Mouse (Mus musculus) ES-Bruce4 (cell line): ENCODE results near the gene Ccdc177. TPM values are rescaled to one million over a fixed set of nuclear protein-coding genes. Genes with fewer than 3 reads are reported as not detected.
A peak's percentile ranks its signal among the peaks of the same experiment; 100 is the strongest.

ENCODE experiments used
- H3K27ac ChIP-seq: 2 replicates; pipeline ENCODE4 v1.5.1; 2012; ENCODE audit warnings: low read length, inconsistent platforms; ENCODE audit not compliant: insufficient read depth
- H3K27me3 ChIP-seq: 2 replicates; pipeline ENCODE4 v1.6.1; 2012; ENCODE audit warnings: mild to moderate bottlenecking, low read length, inconsistent platforms; ENCODE audit not compliant: control insufficient read depth, poor library complexity, insufficient read depth, severe bottlenecking
- H3K36me3 ChIP-seq: 2 replicates; pipeline ENCODE4 v1.6.1; 2012; ENCODE audit warnings: inconsistent platforms, mild to moderate bottlenecking, low read length, moderate library complexity; ENCODE audit not compliant: control insufficient read depth, poor library complexity, insufficient read depth, severe bottlenecking
- H3K4me1 ChIP-seq: one replicate; pipeline ENCODE4 v1.8.1; 2011; ENCODE audit warnings: low read length; ENCODE audit not compliant: control insufficient read depth, insufficient read depth
- H3K4me3 ChIP-seq: 2 replicates; pipeline ENCODE4 v1.5.1; 2011; ENCODE audit warnings: low read depth, mild to moderate bottlenecking, low read length
- H3K9ac ChIP-seq: 2 replicates; pipeline ENCODE4 v1.6.1; 2012; ENCODE audit warnings: low read depth, mild to moderate bottlenecking, inconsistent platforms; ENCODE audit not compliant: poor library complexity, severe bottlenecking
- H3K9me3 ChIP-seq: replicated peaks from 2 replicates; pipeline ENCODE4 v1.6.1; 2012; ENCODE audit warnings: mild to moderate bottlenecking, low read length, inconsistent platforms; ENCODE audit not compliant: control insufficient read depth, poor library complexity, insufficient read depth, severe bottlenecking
- CTCF ChIP-seq: IDR thresholded peaks from one replicate; pipeline ENCODE4 v1.8.1; 2011; ENCODE audit warnings: low read depth, low read length
- EP300 ChIP-seq: IDR thresholded peaks from 2 replicates; pipeline ENCODE4 v1.6.1; 2011; ENCODE audit warnings: low read depth, low read length; ENCODE audit not compliant: insufficient read depth
- POLR2A ChIP-seq: IDR thresholded peaks from one replicate; pipeline ENCODE4 v1.8.1; 2011; ENCODE audit warnings: low read length; ENCODE audit not compliant: insufficient read depth
- polyA plus RNA-seq: library from polyadenylated mRNA; stranded (reverse); fragments of >200 nt; gene quantifications from 2 replicates; pipeline ENCODE4 v1.2.4, GENCODE M21; 2011; ENCODE audit warnings: low read depth; ENCODE audit not compliant: missing spikeins, insufficient read depth, insufficient read length

The Ccdc177 gene
- polyA plus RNA-seq, 1 experiment: not detected

DNA sequence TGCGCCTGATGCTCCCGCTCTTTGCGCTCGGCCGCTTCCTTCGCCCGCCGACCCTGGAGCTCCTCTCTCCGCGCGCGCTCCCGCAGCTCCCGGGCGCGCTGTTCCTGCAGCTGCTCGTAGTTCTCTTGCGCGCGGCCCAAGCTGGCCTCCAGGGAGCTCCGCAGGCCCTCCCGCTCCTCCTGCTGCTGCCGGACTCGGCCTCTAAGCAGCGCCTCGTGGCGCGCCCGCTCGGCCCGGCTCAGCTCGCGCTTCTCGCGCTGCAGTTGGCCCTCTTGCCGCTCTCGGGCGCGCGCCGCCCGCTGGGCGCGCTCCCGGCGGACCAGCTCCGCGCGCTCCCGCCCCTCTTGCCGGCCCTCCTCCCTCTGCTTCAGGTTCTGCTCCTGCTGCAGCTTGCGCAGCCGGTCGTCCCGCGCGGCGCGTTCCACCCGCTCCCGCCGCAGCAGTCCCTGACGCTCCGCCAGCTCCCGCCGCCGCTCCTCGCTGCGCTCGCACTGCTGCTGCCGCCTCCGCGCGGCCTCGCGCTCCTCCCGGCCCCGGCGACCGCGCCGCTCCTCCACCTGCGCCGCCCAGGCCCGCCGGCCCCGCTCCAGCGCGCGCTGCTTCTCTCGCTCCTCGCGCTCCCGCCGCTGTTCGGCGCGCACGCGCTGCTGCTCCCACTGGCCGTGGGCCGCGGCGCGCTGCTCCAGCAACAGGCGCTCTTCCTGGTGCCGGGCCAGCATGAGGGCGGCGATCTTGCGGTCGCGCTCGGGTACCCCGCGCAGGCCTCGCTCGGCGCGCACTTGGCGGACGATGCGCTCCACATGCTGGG lies 2.5 kb downstream of the Ccdc177 start:
- H3K9ac ChIP-seq: peak overlapping the region; percentile 74
- H3K27ac ChIP-seq: no peak overlapping the region
- peaks cover 28% of the 10 kb centered on the region for H3K27me3 ChIP-seq
- no peaks in the 10 kb centered on the region for H3K4me1 ChIP-seq
- peak overlapping the region; percentile 62 for H3K4me3 ChIP-seq
- peaks cover 4% of the 10 kb centered on the region for H3K9me3 ChIP-seq
- TF ChIP-seq EP300: no peak
- no peak for TF ChIP-seq CTCF
- no peaks in the 10 kb centered on the region for H3K36me3 ChIP-seq

GRCm38 (mm10) chr12:80751556-80751955 lies 8.9 kb downstream of the Ccdc177 start:
- no peak overlapping the region for H3K9ac ChIP-seq

DNA sequence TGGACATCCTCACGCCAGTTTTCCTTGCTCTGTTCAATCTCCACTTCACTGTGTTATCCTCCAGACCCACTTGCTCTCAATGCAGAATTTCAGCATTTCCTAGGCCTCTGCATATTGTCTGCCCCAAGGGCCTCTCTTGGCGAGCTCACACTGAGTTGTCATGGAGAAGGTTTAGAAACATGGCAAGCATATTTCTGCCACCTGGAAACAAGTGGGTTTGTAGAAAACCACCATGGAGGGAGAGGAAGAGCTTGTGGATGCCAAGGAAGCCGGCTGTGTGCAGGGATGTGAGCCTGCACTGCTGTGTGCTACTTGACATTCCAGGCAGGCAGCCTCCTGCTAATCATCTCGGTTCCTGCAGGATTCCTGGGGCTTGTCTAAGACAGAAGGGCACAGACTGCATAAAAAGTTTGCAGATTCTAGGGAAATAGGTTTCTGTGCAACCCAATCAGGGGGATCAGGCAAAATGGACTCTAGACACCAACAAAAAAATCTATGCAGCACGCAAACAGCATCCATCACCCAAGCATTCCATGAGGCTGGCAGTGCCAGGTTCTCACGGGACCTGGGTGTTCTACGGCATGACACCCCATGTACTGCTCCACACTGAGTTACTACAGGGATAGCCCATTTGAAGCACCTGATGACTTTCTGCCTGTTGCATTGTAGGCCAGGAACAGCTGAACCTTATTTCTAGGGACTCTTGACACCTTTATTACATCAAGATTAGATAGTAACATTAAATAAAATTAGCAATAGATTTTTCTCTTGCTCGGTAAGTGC lies 14.3 kb downstream of the Ccdc177 start:
- peaks cover 6% of the 10 kb centered on the region for H3K27me3 ChIP-seq
- no peaks in the 10 kb centered on the region for H3K9me3 ChIP-seq
- H3K36me3 ChIP-seq: no peaks in the 10 kb centered on the region
- no peak for TF ChIP-seq CTCF
- TF ChIP-seq POLR2A: no peak
- no peak for TF ChIP-seq EP300
- H3K4me3 ChIP-seq: no peak overlapping the region
- H3K27ac ChIP-seq: no peak overlapping the region
- no peaks in the 10 kb centered on the region for H3K4me1 ChIP-seq
- H3K9ac ChIP-seq: no peak overlapping the region

More at GRCm38 (mm10) chr12:80751556-80751955, 8.9 kb downstream of the Ccdc177 start:
- Histone ChIP-seq H3K27me3 (peaks cover 4% of the 10 kb centered on the region), H3K4me1 (no peaks in the 10 kb centered on the region), H3K9me3 (no peaks in the 10 kb centered on the region), H3K36me3 (no peaks in the 10 kb centered on the region), H3K4me3 (no peak overlapping the region), H3K27ac (no peak overlapping the region)
- TF ChIP-seq POLR2A (no peak), CTCF (no peak), EP300 (no peak)

- Histone ChIP-seq H3K27me3 (peaks cover 6% of the 10 kb centered on the region), H3K9me3 (no peaks in the 10 kb centered on the region), H3K4me3 (no peak overlapping the region), H3K36me3 (no peaks in the 10 kb centered on the region), H3K9ac (no peak overlapping the region), H3K27ac (no peak overlapping the region), H3K4me1 (no peaks in the 10 kb centered on the region)
- TF ChIP-seq CTCF (no peak), EP300 (no peak), POLR2A (no peak)
Observed at GRCm38 (mm10) chr12:80744614-80745013, 15.9 kb downstream of the Ccdc177 start.

GRCm38 (mm10) chr12:80739482-80739881 lies 21.0 kb downstream of the Ccdc177 start:
- Histone ChIP-seq H3K4me1 (peaks cover 3% of the 10 kb centered on the region), H3K9me3 (no peaks in the 10 kb centered on the region), H3K4me3 (no peak overlapping the region), H3K27me3 (peaks cover 2% of the 10 kb centered on the region), H3K27ac (no peak overlapping the region), H3K9ac (no peak overlapping the region), H3K36me3 (no peaks in the 10 kb centered on the region)
- TF ChIP-seq POLR2A (no peak), CTCF (peak; percentile 90)

- no peaks in the 10 kb centered on the region for H3K9me3 ChIP-seq
- TF ChIP-seq CTCF: no peak
- no peak for TF ChIP-seq POLR2A
- no peak for TF ChIP-seq EP300
- H3K9ac ChIP-seq: no peak overlapping the region
- no peak overlapping the region for H3K4me3 ChIP-seq
- H3K36me3 ChIP-seq: no peaks in the 10 kb centered on the region
- H3K27ac ChIP-seq: no peak overlapping the region
- peaks cover 3% of the 10 kb centered on the region for H3K4me1 ChIP-seq
- H3K27me3 ChIP-seq: no peaks in the 10 kb centered on the region; the same call in 1 of the 2 replicates
Observed at GRCm38 (mm10) chr12:80737283-80737600, 23.2 kb downstream of the Ccdc177 start.
